Mouse (Mus musculus): ENCODE measurements around the gene Suclg2. TPM values are rescaled to one million over a fixed set of nuclear protein-coding genes. Genes with fewer than 3 reads are reported as not detected.

Suclg2 gene
- polyA plus RNA-seq, 1 experiment from 2014 or later: 112 TPM

DNA sequence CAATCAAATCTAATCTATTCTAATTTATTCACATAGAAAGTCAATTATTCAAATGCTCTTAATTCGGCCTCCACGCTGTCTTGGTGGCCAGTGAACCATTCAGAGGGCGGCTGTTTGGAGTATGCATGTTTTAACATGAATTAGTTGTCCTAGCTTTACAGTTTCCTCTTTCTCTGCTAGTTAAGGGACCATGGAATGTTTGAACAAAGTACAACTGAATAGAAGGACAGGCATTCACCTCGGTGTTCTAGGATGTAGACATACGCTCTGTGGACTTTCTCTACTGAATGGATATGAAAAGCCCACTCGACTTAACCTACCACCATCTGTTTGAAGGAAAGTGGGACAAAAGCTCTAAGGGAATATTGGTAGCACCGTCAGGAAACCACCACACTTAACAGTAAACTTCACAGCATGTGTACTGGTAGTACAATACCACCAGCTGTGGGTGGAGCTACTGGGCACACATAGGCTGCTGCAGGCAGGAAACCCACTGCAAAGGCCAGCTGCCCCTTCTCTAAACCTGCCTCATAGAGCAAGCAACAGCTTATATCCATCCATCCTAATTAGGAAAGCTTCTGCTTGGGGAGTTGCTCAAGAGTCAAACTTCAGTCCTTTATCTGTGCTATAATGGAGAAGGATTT lies 172.3 kb downstream of the Suclg2 start:
- Histone ChIP-seq H3K36me3 (ENCODE audit: control insufficient read depth, insufficient read depth, low read length) (no peaks in the 10 kb centered on the region; the same call in 1 of the 2 replicates), H3K4me1 (ENCODE audit: control insufficient read depth, insufficient read depth, low read length) (0 out of 2 replicates have a peak, but pooled peaks cover 4% of the 10 kb centered on the region), H3K27me3 (ENCODE audit: control insufficient read depth, insufficient read depth, low read length) (no peaks in the 10 kb centered on the region), H3K4me2 (replicated peaks; ENCODE audit: low read depth, low read length) (no peak overlapping the region), H3K9me3 (ENCODE audit: control insufficient read depth, low read length) (no peaks in the 10 kb centered on the region), H3K9ac (ENCODE audit: low read depth, low read length) (no peak overlapping the region), H3K27ac (ENCODE audit: low read depth, low read length) (no peak overlapping the region), H3K4me3 (ENCODE audit: low read length) (no peak overlapping the region)
- ATAC-seq (ENCODE audit: low FRiP score, low TSS enrichment): no peak
- 83% methylated on average over 7 of the region's 7 CpGs for whole genome bisulfite sequencing

GRCm38 (mm10) chr6:95545714-95546113 lies 172.9 kb downstream of the Suclg2 start:
- no peak for ATAC-seq (ENCODE audit: low FRiP score, low TSS enrichment)
- no peaks in the 10 kb centered on the region for H3K9me3 ChIP-seq (ENCODE audit: control insufficient read depth, low read length)
- H3K4me2 ChIP-seq (replicated peaks; ENCODE audit: low read depth, low read length): no peak overlapping the region
- 0 out of 2 replicates have a peak, but pooled peaks cover 4% of the 10 kb centered on the region for H3K4me1 ChIP-seq (ENCODE audit: control insufficient read depth, insufficient read depth, low read length)
- no peaks in the 10 kb centered on the region for H3K27me3 ChIP-seq (ENCODE audit: control insufficient read depth, insufficient read depth, low read length)
- no peak overlapping the region for H3K27ac ChIP-seq (ENCODE audit: low read depth, low read length)
- no peak overlapping the region for H3K9ac ChIP-seq (ENCODE audit: low read depth, low read length)
- H3K4me3 ChIP-seq (ENCODE audit: low read length): no peak overlapping the region
- H3K36me3 ChIP-seq (ENCODE audit: control insufficient read depth, insufficient read depth, low read length): no peaks in the 10 kb centered on the region; the same call in 1 of the 2 replicates

DNA sequence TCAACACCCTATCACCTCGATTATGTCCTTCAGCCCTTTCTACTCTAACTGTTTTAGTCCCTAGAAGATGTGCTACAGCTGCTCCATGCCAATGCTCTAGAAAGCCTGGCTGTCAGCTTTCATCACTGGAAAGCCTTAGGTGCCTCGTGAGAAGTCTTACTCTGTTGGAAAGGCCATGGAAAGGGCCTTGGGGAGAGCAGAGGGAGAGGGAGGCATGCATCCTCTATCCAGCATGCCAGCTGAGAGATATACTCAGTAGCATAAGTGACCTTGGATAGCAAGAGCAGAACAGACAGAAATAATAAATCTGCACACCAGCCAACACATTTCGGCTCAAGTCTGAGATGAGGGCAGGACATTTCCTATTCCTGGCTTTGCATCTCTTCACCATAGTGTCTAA lies 173.3 kb downstream of the Suclg2 start:
- no peaks in the 10 kb centered on the region for H3K9me3 ChIP-seq (ENCODE audit: control insufficient read depth, low read length)
- H3K4me3 ChIP-seq (ENCODE audit: low read length): no peak overlapping the region
- 0 out of 2 replicates have a peak, but pooled peaks cover 4% of the 10 kb centered on the region for H3K4me1 ChIP-seq (ENCODE audit: control insufficient read depth, insufficient read depth, low read length)
- no peaks in the 10 kb centered on the region; the same call in 1 of the 2 replicates for H3K36me3 ChIP-seq (ENCODE audit: control insufficient read depth, insufficient read depth, low read length)
- H3K4me2 ChIP-seq (replicated peaks; ENCODE audit: low read depth, low read length): no peak overlapping the region
- WGBS: 77% methylated on average over 3 of the region's 3 CpGs
- H3K9ac ChIP-seq (ENCODE audit: low read depth, low read length): no peak overlapping the region
- no peak overlapping the region for H3K27ac ChIP-seq (ENCODE audit: low read depth, low read length)
- no peaks in the 10 kb centered on the region for H3K27me3 ChIP-seq (ENCODE audit: control insufficient read depth, insufficient read depth, low read length)
- no peak for ATAC-seq (ENCODE audit: low FRiP score, low TSS enrichment)

- no peak for ATAC-seq (ENCODE audit: low FRiP score, low TSS enrichment)
- WGBS: 70% methylated on average over 3 of the region's 3 CpGs
These were observed 183.4 kb downstream of the Suclg2 start for GRCm38 (mm10) chr6:95535191-95535590.

GRCm38 (mm10) chr6:95519846-95520245 lies 198.8 kb downstream of the Suclg2 start:
- no peaks in the 10 kb centered on the region for H3K9me3 ChIP-seq (ENCODE audit: control insufficient read depth, low read length)
- ATAC-seq (ENCODE audit: low FRiP score, low TSS enrichment): peak; percentile 57; the same call in 1 of the 2 replicates
- no peak overlapping the region for H3K4me3 ChIP-seq (ENCODE audit: low read length)

More at GRCm38 (mm10) chr6:95535191-95535590, 183.4 kb downstream of the Suclg2 start:
- Histone ChIP-seq H3K27ac (ENCODE audit: low read depth, low read length) (no peak overlapping the region), H3K9me3 (ENCODE audit: control insufficient read depth, low read length) (no peaks in the 10 kb centered on the region), H3K36me3 (ENCODE audit: control insufficient read depth, insufficient read depth, low read length) (no peaks in the 10 kb centered on the region), H3K4me3 (ENCODE audit: low read length) (no peak overlapping the region), H3K9ac (ENCODE audit: low read depth, low read length) (no peak overlapping the region), H3K4me2 (replicated peaks; ENCODE audit: low read depth, low read length) (no peak overlapping the region), H3K27me3 (ENCODE audit: control insufficient read depth, insufficient read depth, low read length) (no peaks in the 10 kb centered on the region), H3K4me1 (ENCODE audit: control insufficient read depth, insufficient read depth, low read length) (no peaks in the 10 kb centered on the region)

GRCm38 (mm10) chr6:95518406-95518805 lies 200.2 kb downstream of the Suclg2 start:
- H3K9ac ChIP-seq (ENCODE audit: low read depth, low read length): no peak overlapping the region
- H3K4me3 ChIP-seq (ENCODE audit: low read length): no peak overlapping the region
- no peaks in the 10 kb centered on the region for H3K36me3 ChIP-seq (ENCODE audit: control insufficient read depth, insufficient read depth, low read length)
- H3K4me2 ChIP-seq (replicated peaks; ENCODE audit: low read depth, low read length): no peak overlapping the region
- peaks cover 12% of the 10 kb centered on the region; the same call in 1 of the 2 replicates for H3K4me1 ChIP-seq (ENCODE audit: control insufficient read depth, insufficient read depth, low read length)
- H3K27me3 ChIP-seq (ENCODE audit: control insufficient read depth, insufficient read depth, low read length): no peaks in the 10 kb centered on the region
- H3K27ac ChIP-seq (ENCODE audit: low read depth, low read length): no peak overlapping the region
- WGBS: 88% methylated on average over 2 of the region's 2 CpGs
- H3K9me3 ChIP-seq (ENCODE audit: control insufficient read depth, low read length): no peaks in the 10 kb centered on the region
- no peak for ATAC-seq (ENCODE audit: low FRiP score, low TSS enrichment)

More at GRCm38 (mm10) chr6:95519846-95520245, 198.8 kb downstream of the Suclg2 start:
- Histone ChIP-seq H3K4me2 (replicated peaks; ENCODE audit: low read depth, low read length) (no peak overlapping the region), H3K27me3 (ENCODE audit: control insufficient read depth, insufficient read depth, low read length) (no peaks in the 10 kb centered on the region), H3K9ac (ENCODE audit: low read depth, low read length) (no peak overlapping the region), H3K36me3 (ENCODE audit: control insufficient read depth, insufficient read depth, low read length) (no peaks in the 10 kb centered on the region), H3K27ac (ENCODE audit: low read depth, low read length) (no peak overlapping the region), H3K4me1 (ENCODE audit: control insufficient read depth, insufficient read depth, low read length) (peaks cover 9% of the 10 kb centered on the region; the same call in 1 of the 2 replicates)
- 18% methylated on average over 2 of the region's 2 CpGs for whole genome bisulfite sequencing

DNA sequence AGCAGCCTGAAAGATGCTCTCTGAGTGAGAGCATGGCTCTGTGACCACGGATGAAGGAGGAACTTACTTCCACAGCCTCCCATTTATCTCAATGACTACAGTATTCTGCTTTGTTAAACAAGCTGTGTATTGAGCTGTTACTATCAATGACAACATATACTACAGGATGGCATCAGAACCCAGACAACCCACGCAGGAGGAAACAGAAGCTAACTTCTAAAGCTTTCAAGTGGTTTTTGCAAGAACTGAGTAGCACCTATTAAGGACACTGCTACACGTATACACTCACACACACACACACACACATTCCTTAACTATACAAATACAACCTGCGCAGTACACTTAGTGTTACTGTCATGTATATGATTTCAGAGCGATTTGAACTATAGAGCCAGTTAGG lies 202.9 kb downstream of the Suclg2 start:
- Histone ChIP-seq H3K27me3 (ENCODE audit: control insufficient read depth, insufficient read depth, low read length) (no peaks in the 10 kb centered on the region), H3K4me3 (ENCODE audit: low read length) (no peak overlapping the region), H3K36me3 (ENCODE audit: control insufficient read depth, insufficient read depth, low read length) (no peaks in the 10 kb centered on the region), H3K27ac (ENCODE audit: low read depth, low read length) (no peak overlapping the region), H3K4me1 (ENCODE audit: control insufficient read depth, insufficient read depth, low read length) (peaks cover 12% of the 10 kb centered on the region; the same call in 1 of the 2 replicates), H3K4me2 (replicated peaks; ENCODE audit: low read depth, low read length) (no peak overlapping the region), H3K9me3 (ENCODE audit: control insufficient read depth, low read length) (0 out of 2 replicates have a peak, but pooled peaks cover 2% of the 10 kb centered on the region), H3K9ac (ENCODE audit: low read depth, low read length) (no peak overlapping the region)
- ATAC-seq (ENCODE audit: low FRiP score, low TSS enrichment): no peak; the same call in 1 of the 2 replicates
- WGBS: 67% methylated on average over 5 of the region's 5 CpGs

GRCm38 (mm10) chr6:95514726-95515125 lies 203.9 kb downstream of the Suclg2 start:
- Histone ChIP-seq H3K9me3 (ENCODE audit: control insufficient read depth, low read length) (0 out of 2 replicates have a peak, but pooled peaks cover 2% of the 10 kb centered on the region), H3K4me2 (replicated peaks; ENCODE audit: low read depth, low read length) (no peak overlapping the region), H3K4me1 (ENCODE audit: control insufficient read depth, insufficient read depth, low read length) (peaks cover 11% of the 10 kb centered on the region; the same call in 1 of the 2 replicates), H3K9ac (ENCODE audit: low read depth, low read length) (no peak overlapping the region), H3K27me3 (ENCODE audit: control insufficient read depth, insufficient read depth, low read length) (no peaks in the 10 kb centered on the region), H3K36me3 (ENCODE audit: control insufficient read depth, insufficient read depth, low read length) (no peaks in the 10 kb centered on the region), H3K27ac (ENCODE audit: low read depth, low read length) (no peak overlapping the region), H3K4me3 (ENCODE audit: low read length) (no peak overlapping the region)
- WGBS: 76% methylated on average over 10 of the region's 10 CpGs
- ATAC-seq (ENCODE audit: low FRiP score, low TSS enrichment): no peak

DNA sequence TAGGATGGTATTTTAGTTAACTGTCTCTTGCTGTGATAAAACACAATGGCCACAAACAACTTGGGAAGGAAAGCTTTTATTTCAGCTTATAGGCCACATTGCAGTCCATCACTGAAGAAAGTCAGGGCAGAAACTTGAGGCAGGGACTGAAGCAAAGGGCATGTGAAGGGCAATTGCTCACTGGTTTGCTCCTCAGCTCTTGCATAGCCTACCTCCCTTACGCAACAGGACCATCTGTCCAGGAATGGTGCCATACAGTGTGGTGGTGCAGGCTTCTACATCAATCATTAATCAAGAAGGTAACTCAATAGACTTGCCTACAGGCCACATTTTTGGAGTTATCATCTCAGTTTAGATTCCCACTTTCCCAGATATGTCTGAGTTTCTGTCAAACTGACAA lies 206.9 kb downstream of the Suclg2 start:
- H3K4me3 ChIP-seq (ENCODE audit: low read length): no peak overlapping the region
- WGBS: 96% methylated on average over 1 of the region's 1 CpGs
- H3K4me1 ChIP-seq (ENCODE audit: control insufficient read depth, insufficient read depth, low read length): peaks cover 9% of the 10 kb centered on the region; the same call in 1 of the 2 replicates
- no peak overlapping the region for H3K4me2 ChIP-seq (replicated peaks; ENCODE audit: low read depth, low read length)
- ATAC-seq (ENCODE audit: low FRiP score, low TSS enrichment): no peak
- H3K9me3 ChIP-seq (ENCODE audit: control insufficient read depth, low read length): peaks cover 3% of the 10 kb centered on the region; the same call in 1 of the 2 replicates
- no peak overlapping the region for H3K27ac ChIP-seq (ENCODE audit: low read depth, low read length)
- no peaks in the 10 kb centered on the region for H3K27me3 ChIP-seq (ENCODE audit: control insufficient read depth, insufficient read depth, low read length)
- H3K36me3 ChIP-seq (ENCODE audit: control insufficient read depth, insufficient read depth, low read length): no peaks in the 10 kb centered on the region
- no peak overlapping the region for H3K9ac ChIP-seq (ENCODE audit: low read depth, low read length)

All from kidney, embryonic 14.5 days (tissue).